Mouse (Mus musculus): ENCODE data around the gene Ubxn4. TPM values are rescaled to one million over a fixed set of nuclear protein-coding genes. Genes with fewer than 3 reads are reported as not detected.
"Not testable (repeated sequence)": the region's sequence is repeated elsewhere in the genome, so short reads cannot be mapped to it uniquely, and the experiment has no call there.

Ubxn4 gene
- 10 to 100 TPM; 58.6 to 66.6 TPM for total RNA-seq (2021)

DNA sequence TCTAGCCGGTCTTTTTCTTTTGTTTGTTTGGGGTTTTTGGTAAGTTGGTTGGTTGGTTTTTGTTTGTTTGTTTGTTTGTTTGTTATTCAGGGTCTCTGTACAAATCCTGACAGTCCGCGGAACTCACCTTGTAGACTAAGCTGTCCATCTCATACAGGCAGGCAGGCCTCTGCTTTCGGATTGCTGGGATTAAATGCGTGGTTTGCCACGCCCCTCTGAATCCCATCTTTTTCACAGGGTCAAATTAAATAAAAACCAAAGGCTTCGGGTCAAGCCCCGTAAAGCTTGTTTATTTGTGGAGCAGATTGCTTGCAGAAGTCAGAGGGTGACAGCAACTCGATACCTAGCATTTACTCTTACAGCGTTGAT is at the start of gene Ubxn4:
Gene Ubxn4, plus strand, starts transcription at position 338 of the 369 bp plus-strand sequence.
- no peak for DNase-seq

DNA sequence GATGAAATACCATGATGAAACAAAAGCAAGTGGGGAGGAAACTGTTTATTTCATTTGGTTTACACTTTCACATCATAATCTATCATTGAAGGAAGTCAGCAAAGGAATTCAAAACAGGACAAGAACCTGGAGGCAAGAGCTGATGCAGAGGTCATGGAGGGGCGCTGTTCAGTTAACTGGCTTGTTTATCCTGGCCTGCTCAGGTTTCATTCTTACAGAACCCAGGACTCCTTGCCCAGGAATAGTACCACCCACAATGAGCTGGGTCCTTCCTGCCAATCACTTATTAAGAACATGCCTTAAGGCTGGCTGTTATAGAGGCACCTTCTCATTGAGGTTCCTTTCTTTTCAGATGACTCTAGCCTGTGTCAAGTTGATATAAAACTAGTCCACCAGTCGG is 49.8 kb upstream of the Ubxn4 start:
- DNase-seq = no peak

DNA sequence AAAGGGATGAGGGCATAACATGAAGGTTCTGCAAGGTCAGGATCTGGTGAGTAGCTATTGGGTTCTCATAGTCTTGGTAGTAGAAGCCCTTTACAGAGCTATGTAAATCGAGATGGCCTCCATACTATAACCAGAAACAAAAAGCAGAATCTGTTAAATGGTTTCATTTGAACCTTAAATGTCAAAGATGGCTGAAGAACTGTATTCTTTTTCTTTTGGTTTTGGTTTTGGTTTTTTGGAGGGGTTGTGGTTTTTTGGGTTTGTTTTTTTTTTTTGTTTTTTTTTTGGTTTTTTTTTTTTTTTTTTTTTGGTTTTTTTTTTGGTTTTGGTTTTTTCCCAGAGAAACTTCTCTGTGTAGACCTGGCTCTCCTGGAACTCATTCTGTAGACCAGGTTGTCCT is 46.4 kb upstream of the Ubxn4 start:
- DNase-seq = no peak

DNA sequence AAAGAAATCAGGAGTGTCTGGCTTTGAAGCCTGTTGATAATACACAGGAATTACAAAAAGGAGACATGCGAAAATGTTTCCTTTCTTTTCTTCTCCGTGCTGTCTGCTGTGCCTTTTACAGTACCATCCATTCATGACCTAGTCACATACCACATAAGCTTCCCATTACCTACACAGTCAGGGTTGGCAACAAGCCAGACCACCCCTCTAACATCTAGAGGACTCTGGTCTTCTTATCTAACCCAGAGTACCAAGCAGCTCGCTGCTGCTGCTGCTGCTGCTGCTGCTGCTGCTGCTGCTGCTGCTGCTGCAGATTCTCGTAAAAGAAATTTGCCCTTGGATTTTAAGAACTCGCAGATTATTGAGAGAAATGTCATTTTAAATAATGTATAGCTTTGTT is 30.5 kb upstream of the Ubxn4 start:
- DNase-seq = no peak

DNA sequence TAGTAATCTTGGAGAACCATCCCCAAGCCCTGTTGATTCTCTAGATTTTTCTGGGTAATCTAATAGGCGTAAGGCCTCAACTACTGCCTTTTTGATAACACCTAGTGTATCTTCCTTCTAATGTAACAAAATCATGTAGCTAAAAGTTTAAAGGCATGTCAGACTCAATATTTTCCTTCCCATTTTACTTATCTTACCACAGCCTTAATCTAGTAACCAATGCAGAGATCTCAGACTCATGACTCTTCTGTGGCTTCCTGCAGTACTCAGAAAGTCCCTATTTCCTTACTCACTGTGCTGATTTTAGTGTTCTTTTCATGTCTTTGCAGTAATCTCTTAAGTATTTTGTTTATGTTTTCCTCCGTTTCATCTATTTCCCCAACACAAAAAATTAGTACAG is 21.9 kb upstream of the Ubxn4 start:
- DNase-seq = no peak

DNA sequence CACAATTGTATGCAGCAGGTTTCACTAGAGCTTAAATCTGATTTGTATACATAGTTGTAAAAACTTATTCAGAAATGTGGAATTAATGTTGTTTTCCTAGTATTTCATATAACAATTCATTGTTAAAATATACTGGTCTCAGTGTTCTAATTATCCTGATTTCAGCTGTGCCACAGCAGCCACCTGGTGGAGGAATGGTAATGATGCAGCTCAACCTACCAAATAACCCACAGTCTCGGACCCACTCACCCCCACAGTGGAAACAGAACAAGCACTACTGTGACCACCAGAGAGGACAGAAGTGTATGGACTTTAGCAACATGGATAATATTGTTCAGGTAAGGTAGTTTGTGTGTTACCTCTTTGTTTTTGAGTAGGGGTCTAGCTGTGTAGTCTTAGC is 20.5 kb upstream of the Ubxn4 start:
- no peak for DNase-seq

DNA sequence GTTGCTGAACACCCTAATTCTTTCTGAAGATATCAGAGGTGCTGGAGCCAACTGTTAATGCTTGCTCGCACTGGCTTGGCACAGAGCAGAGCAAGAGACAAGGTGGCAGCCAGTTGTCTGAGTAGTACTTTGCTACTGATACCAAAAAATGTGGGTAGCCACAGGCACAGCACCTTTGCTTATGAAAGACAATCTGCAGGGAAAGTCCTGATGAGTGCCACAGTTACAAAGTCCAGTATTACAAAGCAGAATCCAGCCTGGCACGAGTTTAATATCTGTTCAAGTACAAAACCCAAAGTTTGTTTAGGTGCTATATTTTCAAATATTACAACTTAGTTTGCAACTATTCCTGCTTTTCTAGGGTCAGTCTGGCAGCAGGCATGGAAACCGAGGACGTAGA is 8.6 kb upstream of the Ubxn4 start:
- no peak for DNase-seq

DNA sequence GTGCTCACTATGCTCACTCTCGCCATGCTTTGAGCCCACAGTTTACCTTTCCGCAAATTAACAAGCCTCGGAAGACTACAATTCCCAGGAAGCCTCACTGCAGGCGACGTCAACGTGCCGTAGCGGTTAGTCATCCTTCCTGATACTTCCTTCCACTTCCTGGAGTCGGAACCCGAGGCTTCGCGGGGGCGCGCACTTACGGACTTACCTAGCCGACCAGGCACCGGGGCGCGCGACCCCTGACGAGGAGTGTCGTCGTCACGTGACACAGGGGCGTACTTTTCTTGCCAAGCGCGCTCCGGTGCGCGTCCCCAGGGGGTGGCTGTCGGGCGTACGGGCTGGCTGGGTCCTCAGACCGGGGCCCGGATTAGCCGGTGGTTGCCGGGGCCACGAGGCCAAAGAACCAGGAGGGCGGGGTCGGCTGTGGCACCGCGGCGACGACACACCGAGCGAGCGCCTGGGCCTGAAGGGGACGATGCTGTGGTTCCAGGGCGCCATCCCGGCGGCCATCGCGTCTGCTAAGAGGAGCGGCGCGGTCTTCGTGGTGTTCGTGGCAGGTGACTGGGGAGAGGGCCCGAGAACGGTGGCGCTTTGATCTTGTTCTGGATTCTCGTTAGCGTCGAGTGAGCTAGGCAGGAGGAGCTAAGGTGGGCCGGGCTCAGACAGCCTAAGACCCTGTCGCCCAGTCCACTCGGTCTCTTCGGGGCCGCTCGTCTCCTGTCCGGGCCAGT is 397 bp downstream of the Ubxn4 start:
- DNase-seq = peak; percentile 90 to 91

DNA sequence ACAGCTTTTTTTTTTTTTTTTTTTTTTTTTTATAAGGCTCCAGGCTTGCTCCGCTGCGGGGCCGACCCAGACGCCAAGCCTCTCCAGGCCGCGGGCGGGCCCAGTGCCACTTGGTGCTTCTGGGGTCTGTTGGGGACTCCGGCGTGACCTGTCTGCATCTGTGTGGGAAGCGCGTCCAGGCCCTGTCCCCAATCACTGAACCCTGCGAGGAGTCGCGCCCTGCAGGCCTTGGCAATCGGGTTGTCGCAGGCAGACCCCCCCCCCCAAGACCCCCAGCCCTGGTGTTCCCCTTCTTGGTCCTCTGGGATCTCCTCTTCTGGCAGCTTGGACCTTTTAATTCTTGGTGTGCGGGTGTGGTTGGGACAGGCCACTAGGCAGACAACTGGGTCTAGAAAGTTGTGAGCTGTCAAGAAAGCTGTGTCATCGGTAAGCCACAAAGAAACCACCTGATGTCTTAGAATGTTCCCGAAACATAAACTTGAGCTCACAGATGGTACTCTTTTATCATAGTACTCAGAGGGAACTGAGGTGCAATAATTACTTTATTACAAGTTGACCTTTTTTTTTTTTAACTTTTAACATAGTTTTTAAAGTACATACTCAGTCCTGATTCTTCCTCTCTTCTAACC is 1.1 kb downstream of the Ubxn4 start:
- DNase-seq = peak in 1 of 2 experiments; percentile 10

DNA sequence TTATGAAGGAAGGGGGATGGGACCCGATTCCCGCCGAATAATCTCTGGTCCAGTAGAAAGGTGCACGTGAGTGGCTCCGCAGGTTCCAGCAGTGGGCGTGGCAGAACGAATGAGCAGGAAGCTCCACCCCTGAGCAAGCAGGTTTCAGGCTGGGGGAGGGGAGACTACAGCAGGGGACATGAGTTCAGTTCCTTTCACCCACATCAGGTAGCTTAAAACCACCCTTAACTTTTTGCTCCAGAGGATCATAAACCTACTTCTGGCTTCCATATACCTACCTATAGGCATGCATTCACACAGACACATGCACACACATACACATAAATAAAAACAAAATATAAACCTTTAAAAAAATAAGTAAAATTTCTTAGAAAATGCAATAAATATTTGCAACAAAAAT is 23.3 kb downstream of the Ubxn4 start:
- not testable (repeated sequence) for DNase-seq

DNA sequence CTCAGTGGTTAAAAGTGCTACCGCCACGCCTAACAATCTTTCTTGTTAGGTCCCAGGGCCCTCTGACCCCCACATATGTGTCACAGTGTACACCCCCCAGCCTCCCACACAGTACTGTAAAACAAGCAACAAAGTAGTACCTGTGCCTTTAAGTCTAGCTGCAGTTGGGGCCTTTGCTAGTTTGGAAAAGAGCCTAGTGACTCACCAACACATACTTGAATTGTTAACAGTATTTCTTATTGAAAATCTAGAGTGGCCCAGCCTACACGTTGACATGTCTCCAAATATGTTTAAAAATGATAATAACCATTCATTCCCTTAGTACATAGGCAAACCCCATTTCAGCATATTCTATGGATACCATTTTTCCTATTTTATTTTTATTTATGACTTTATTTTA is 27.0 kb downstream of the Ubxn4 start:
- no peak for DNase-seq

DNA sequence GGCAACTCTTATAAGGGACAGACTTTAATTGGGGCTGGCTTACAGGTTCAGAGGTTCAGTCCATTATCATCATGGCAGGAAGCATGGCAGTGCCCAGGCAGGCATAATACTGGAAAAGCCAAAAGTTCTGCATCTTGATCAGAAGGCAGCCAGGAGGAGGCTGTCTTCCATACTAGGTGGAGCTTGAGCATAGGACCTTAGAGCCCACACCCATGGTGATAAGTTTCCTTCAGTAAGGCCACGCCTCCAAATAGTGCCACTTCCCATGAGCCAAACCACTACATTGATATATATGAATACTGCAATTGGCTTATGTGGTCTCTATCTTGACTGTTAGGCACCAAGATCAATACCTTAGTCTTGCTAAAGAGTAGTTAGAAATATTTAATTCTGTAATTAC is 32.1 kb downstream of the Ubxn4 start:
- no peak for DNase-seq

DNA sequence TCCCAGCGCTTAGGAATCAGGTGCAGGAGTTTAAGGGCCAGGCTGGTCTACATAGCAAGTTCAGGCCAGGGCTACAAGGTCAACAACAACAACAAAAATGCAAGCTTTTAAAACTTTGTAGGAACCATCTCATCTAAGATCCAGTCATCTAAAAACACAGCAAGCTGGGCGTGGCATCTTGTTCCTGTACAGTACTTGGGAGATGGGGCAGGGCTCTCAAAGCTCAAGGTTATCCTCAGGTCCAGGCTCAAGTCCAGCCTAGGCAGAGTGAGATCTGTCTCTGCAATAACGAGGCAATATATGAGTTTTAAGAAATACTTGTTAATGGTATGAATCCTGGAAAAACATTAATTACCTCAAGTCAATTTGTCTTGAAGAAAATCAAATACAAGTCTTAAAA is 34.8 kb downstream of the Ubxn4 start:
- DNase-seq = no peak

DNA sequence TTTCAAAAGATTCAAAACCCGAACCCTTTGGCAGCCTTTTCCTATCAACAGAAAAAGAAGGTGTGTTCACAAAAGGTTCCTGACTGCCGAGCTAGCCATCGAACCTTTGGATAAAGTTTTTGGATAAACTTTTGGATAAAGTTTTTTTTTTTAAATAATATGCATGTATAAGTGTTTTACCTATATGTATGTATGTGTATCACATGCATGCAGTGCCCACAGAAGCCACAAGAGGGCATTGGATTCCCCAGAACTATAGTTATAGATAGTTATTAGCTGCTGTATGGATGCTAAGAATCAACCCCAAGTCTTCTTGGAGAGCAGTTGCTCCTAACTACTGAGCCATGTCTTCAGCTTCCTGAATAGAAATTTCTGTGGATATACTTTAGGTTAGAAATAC is 38.0 kb downstream of the Ubxn4 start:
- DNase-seq = no peak

DNA sequence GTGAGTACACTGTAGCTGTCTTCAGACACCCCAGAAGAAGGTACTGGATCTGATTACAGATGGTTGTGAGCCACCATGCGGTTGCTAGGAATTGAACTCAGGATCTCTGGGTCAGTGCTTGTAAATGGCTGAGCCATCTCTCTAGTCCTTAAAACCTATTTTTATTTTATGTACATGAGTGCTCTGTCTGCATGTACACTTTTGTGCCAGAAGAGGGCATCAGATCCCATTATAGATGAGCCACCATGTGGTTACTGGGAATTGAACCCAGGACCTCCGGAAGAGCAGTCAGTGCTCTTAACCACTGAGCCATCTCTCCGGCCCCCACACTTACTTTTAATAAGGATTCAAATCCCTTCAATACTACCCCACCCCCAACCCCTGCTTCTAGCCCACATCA is 39.2 kb downstream of the Ubxn4 start:
- DNase-seq = no peak

DNA sequence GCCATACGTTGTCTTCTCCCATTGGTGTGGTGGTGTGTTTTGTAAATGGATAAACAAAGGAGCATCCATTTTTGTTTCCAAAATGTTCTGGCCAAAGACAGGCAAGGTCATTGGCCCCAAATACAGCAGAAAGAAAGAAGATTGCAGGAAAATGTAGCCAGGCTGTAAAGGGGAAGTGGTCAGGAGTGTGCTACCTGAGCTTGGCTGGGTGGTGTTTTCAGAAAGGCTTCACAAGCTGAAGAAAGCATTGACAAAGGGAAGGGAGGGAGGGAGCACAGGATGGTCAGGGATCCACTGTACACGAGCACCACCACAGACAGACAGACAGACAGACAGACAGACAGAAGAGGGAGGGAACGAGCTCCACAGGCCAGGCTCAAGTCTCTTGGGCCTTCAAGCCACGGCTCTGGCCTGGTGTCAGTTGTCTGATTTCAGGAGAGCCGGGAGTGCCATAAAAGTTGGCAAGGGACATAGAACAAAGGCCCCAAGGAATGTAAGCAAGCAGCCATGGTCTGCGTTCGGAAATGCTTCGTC is 40.5 kb downstream of the Ubxn4 start:
- no peak for DNase-seq

DNA sequence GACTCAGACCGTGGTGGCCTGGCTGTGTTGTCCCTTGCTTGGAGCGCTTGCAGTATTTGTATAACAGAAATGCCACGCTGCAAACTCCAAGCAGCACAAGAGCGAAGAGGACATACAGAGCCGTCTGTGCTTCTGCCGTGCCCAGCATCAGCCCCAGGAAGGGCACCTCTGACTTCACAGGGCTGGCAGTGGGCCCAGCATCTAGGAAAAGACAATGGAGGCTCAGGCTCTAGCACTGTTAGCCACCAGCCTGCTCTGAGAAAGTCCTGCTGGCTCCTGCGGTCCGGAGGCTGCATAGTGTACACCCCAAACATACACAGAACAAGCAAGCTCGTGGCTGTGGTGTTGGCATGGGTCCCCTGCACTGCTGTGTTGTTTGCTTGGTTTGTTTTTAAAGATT is 41.4 kb downstream of the Ubxn4 start:
- no peak for DNase-seq

DNA sequence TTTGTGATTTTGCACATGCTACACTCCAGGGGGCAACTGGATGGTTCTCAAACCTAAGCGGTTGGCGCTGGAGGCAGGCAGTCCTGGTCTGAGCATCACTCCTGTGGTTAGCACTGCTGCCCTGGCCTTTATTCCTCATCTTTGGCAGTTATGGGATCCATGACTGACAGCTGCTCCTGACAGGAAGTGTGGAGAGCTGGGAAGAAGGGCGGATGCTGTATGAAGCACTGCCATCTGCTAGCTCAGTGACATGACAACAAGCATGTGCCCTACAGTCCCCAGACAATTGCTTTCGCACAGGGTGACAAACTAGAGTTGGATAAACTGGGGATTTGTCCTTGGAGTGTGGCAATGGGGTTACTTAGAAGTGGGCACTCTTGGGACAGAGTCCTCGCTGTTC is 46.5 kb downstream of the Ubxn4 start:
- DNase-seq = peak; percentile 43 to 47

DNA sequence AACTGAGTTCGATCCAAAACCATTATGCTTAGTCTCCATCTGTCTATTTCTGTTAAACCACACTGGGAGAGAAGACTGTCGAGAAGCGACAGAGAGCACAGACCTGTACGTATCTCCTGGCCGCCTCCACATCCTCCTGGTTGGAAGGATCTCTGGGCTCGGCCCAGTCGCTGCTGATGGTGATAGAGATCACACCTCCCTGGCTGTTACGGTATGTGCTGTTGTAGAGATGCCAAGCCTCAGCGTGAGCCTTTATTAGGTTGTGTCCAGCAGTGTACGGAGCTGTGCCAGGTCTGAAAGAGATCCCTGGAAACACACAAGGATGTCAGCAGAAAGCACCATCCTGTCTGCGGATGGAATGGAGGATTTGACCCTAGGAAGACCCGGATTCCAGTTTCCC is 49.8 kb downstream of the Ubxn4 start:
- DNase-seq = no peak

DNA sequence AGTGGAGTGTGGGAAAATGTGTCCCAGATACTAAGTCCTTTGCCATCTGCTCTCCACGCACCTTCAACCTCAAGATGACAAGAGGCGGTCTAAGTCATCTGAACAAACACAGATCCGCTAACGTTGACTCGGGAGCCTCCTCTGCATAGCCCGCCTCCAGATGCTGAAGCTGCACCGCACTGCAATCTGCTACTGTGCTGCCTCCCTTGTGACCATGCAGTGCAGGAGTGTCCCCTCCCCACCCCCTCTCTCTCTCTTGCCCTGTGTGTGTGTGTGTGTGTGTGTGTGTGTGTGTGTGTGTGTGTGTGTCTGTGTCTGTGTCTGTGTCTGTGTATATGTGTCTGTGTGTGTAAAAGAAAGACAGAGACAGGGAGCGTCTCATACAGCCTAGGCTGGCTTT is 51.5 kb downstream of the Ubxn4 start:
- DNase-seq = no peak

DNA sequence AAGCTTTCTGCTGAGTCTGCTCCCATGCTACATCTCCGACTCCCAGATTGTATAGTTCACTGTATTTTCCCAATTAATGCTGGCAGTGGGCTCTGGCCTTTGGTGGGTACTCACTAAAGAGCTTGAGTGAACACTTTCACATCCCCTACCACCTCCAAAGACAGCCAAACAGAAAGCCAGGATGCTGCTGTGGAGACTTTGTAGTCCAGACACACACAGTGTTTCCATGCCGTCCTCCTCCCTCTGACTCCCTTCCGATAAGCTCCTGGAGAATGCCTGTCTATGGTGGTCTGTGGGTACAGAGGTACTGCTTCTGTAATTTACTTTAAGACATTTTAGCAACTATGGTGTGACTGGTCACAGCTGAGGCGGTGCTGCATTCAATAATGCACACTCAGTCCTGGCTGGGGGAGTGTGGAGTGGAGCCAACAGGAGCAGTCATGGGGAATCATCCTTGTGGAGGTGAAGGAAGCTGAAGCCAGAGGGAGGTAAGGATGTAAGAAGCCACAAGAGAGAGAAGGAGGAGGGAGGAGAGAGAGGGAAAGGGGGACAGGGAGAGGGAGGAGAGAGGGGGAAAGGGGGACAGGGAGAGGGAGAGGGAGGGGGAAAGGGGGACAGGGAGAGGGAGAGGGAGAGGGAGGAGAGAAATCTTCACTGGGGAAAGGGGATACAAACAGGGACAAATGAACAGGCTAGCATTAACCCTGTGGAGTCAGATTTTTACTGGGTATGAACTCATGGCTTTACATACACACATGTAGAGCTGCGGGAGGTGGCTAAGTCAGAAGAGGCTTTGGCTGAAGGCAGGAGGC is 52.2 kb downstream of the Ubxn4 start:
- no peak for DNase-seq

DNA sequence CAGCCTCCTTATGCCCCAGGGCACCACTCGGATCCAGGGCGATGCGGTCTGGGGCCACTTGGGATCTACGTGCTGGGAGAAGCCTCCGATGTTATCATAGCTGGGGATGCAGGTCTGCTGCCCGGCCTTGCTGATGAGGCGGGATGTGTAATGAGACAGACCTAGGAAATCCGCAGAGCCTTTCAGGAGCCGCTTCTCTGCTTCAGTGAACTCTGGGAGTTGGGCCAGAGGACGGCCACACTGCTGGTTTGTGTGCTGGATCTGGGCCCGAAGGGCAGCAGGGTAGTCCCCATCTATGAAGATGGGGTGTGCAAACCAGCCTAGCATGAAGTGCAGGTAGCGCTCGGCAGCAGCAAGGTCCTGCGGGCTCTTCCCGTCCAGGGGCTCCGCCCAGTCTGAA is 60.1 kb downstream of the Ubxn4 start:
- DNase-seq = no peak

DNA sequence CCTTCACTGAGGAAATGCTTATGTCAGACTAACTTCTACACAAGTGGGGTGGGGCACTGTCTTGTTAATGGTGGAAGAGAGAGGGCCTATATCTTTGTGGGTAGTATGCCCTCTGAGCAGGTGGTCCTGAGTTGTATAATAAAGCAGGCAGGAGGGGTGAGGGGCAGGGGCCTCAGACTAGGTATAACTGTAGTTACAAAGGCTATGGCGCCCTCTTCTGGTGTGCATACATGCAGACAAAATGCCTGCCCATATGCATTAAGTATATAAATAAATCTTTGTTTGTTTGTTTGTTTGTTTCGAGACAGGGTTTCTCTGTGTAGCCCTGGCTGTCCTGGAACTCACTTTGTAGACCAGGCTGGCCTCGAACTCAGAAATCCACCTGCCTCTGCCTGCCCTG is 65.3 kb downstream of the Ubxn4 start:
- DNase-seq = no peak

DNA sequence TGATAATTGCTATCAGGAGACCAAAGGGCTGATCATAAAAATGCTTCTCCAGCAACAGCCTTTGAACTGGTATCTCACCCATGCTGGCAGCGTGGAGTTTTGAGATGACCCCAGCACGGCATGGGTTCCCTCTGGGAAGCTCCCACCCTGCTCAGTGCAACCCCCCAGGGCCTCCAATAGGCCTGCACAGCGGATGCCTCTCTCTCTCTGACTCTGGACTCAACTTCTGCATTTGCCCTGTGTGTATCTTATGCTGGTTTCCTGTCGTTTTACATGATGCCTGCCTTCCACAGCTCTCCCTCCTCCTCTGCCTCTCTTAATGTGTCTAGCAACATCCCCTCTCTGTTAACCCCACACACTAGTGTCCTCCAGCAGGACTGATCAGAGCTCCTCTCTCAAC is 70.9 kb downstream of the Ubxn4 start:
- no peak for DNase-seq
